Mouse (Mus musculus) telencephalon, adult 2 months (tissue): ENCODE data around the gene Clcn1.

Experiments used
- DNase-seq: peaks from one replicate; pipeline ENCODE4 v3.0.0-alpha.2; 2011; ENCODE audit warnings: low read depth, low spot score

Clcn1 gene

GRCm38 (mm10) chr6:42286448-42286847, at the start of gene Clcn1:
Gene Clcn1, plus strand, starts transcription at chr6:42286685.
- DNase-seq: no peak

- peak; percentile 66 for DNase-seq
These were observed 49.1 kb upstream of the Clcn1 start for GRCm38 (mm10) chr6:42237276-42237805.

- peak; percentile 29 for DNase-seq
These were observed 45.0 kb upstream of the Clcn1 start for GRCm38 (mm10) chr6:42241311-42242045.

- peak; percentile 76 for DNase-seq
These were observed 40.7 kb upstream of the Clcn1 start, which contains the start of gene Gstk1 for GRCm38 (mm10) chr6:42245711-42246353. Gene Gstk1, plus strand, starts transcription at chr6:42245935.

GRCm38 (mm10) chr6:42247173-42247572, 39.3 kb upstream of the Clcn1 start:
- DNase-seq: no peak

GRCm38 (mm10) chr6:42247981-42248380, 38.5 kb upstream of the Clcn1 start:
- no peak for DNase-seq

- DNase-seq: no peak
These were observed 34.7 kb upstream of the Clcn1 start for GRCm38 (mm10) chr6:42251791-42252190.

- DNase-seq: peak; percentile 15
These were observed 33.4 kb upstream of the Clcn1 start for GRCm38 (mm10) chr6:42253103-42253502.

GRCm38 (mm10) chr6:42257303-42257863, 29.1 kb upstream of the Clcn1 start:
- DNase-seq: peak; percentile 15

- no peak for DNase-seq
These were observed 26.1 kb upstream of the Clcn1 start for GRCm38 (mm10) chr6:42260430-42260829.

GRCm38 (mm10) chr6:42261524-42262170, 24.8 kb upstream of the Clcn1 start, which contains the start of gene Tmem139:
Gene Tmem139, plus strand, starts transcription at chr6:42261970.
- no peak for DNase-seq

- peak; percentile 99 for DNase-seq
These were observed 21.7 kb upstream of the Clcn1 start, which contains the start of gene Casp2 for GRCm38 (mm10) chr6:42264626-42265312. Gene Casp2, plus strand, starts transcription at chr6:42264985.

GRCm38 (mm10) chr6:42265391-42266330, 20.8 kb upstream of the Clcn1 start:
- peak; percentile 11 for DNase-seq

GRCm38 (mm10) chr6:42270817-42271216, 15.7 kb upstream of the Clcn1 start:
- DNase-seq: no peak

- DNase-seq: no peak
These were observed 10.3 kb upstream of the Clcn1 start for GRCm38 (mm10) chr6:42276151-42276550.

GRCm38 (mm10) chr6:42282865-42283528, 3.5 kb upstream of the Clcn1 start:
- DNase-seq: no peak

GRCm38 (mm10) chr6:42287562-42287961, 1.1 kb downstream of the Clcn1 start:
- no peak for DNase-seq

- no peak for DNase-seq
These were observed 6.8 kb downstream of the Clcn1 start for GRCm38 (mm10) chr6:42293327-42293726.

GRCm38 (mm10) chr6:42295549-42296094, 9.1 kb downstream of the Clcn1 start:
- no peak for DNase-seq
